Mouse (Mus musculus): ENCODE data around the gene Wars2. TPM values are rescaled to one million over a fixed set of nuclear protein-coding genes. Genes with fewer than 3 reads are reported as not detected.

Wars2 gene
- polyA plus RNA-seq, 1 experiment from 2014 or later: 8.8 TPM

- Histone ChIP-seq H3K27me3 (ENCODE audit: insufficient read depth, low read length) (peaks cover 23% of the 10 kb centered on the region), H3K36me3 (ENCODE audit: insufficient read depth) (no peaks in the 10 kb centered on the region), H3K9ac (no peak overlapping the region), H3K4me1 (ENCODE audit: insufficient read depth) (no peaks in the 10 kb centered on the region), H3K9me3 (ENCODE audit: low read depth, low read length) (no peaks in the 10 kb centered on the region), H3K4me2 (no peak overlapping the region), H3K27ac (ENCODE audit: low read depth) (no peak overlapping the region), H3K4me3 (ENCODE audit: low read depth, low read length) (no peak overlapping the region)
- DNase-seq (no peak), ATAC-seq (ENCODE audit: insufficient read depth) (no peak)
- 40% methylated on average over 10 of the region's 10 CpGs for WGBS
- TF ChIP-seq CTCF (IDR thresholded peaks at IDR 0.05; ENCODE audit: low read depth): no peak
Measured at GRCm38 (mm10) chr3:99266752-99267303, 126.0 kb downstream of the Wars2 start.

GRCm38 (mm10) chr3:99277973-99278580 is 137.2 kb downstream of the Wars2 start:
- Histone ChIP-seq H3K4me2 (no peak overlapping the region), H3K9ac (no peak overlapping the region), H3K4me1 (ENCODE audit: insufficient read depth) (no peaks in the 10 kb centered on the region), H3K27ac (ENCODE audit: low read depth) (no peak overlapping the region), H3K27me3 (ENCODE audit: insufficient read depth, low read length) (no peaks in the 10 kb centered on the region), H3K4me3 (ENCODE audit: low read depth, low read length) (no peak overlapping the region), H3K9me3 (ENCODE audit: low read depth, low read length) (no peaks in the 10 kb centered on the region), H3K36me3 (ENCODE audit: insufficient read depth) (no peaks in the 10 kb centered on the region)
- DNase-seq: no peak
- no peak for TF ChIP-seq CTCF (IDR thresholded peaks at IDR 0.05; ENCODE audit: low read depth)
- WGBS: 53% methylated on average over 12 of the region's 12 CpGs
- no peak for ATAC-seq (ENCODE audit: insufficient read depth)

- no peak for TF ChIP-seq CTCF (IDR thresholded peaks at IDR 0.05; ENCODE audit: low read depth)
- Histone ChIP-seq H3K27me3 (ENCODE audit: insufficient read depth, low read length) (no peaks in the 10 kb centered on the region), H3K9me3 (ENCODE audit: low read depth, low read length) (no peaks in the 10 kb centered on the region), H3K4me1 (ENCODE audit: insufficient read depth) (no peaks in the 10 kb centered on the region), H3K27ac (ENCODE audit: low read depth) (no peak overlapping the region), H3K36me3 (ENCODE audit: insufficient read depth) (no peaks in the 10 kb centered on the region), H3K9ac (no peak overlapping the region), H3K4me2 (no peak overlapping the region), H3K4me3 (ENCODE audit: low read depth, low read length) (no peak overlapping the region)
- DNase-seq: no peak
- ATAC-seq (ENCODE audit: insufficient read depth): no peak
- WGBS: 71% methylated on average over 3 of the region's 3 CpGs
Measured at GRCm38 (mm10) chr3:99279718-99280117, 138.8 kb downstream of the Wars2 start.

GRCm38 (mm10) chr3:99281453-99281852 is 140.6 kb downstream of the Wars2 start:
- Histone ChIP-seq H3K36me3 (ENCODE audit: insufficient read depth) (no peaks in the 10 kb centered on the region), H3K9ac (no peak overlapping the region), H3K4me3 (ENCODE audit: low read depth, low read length) (no peak overlapping the region), H3K4me1 (ENCODE audit: insufficient read depth) (no peaks in the 10 kb centered on the region), H3K9me3 (ENCODE audit: low read depth, low read length) (no peaks in the 10 kb centered on the region), H3K27ac (ENCODE audit: low read depth) (no peak overlapping the region), H3K4me2 (no peak overlapping the region), H3K27me3 (ENCODE audit: insufficient read depth, low read length) (no peaks in the 10 kb centered on the region)
- ATAC-seq (ENCODE audit: insufficient read depth): no peak
- no peak for DNase-seq
- 53% methylated on average over 4 of the region's 4 CpGs for whole genome bisulfite sequencing
- TF ChIP-seq CTCF (IDR thresholded peaks at IDR 0.05; ENCODE audit: low read depth): no peak

- no peak for DNase-seq
- no peak for ATAC-seq (ENCODE audit: insufficient read depth)
- no peaks in the 10 kb centered on the region for H3K9me3 ChIP-seq (ENCODE audit: low read depth, low read length)
- H3K36me3 ChIP-seq (ENCODE audit: insufficient read depth): no peaks in the 10 kb centered on the region
- H3K4me1 ChIP-seq (ENCODE audit: insufficient read depth): no peaks in the 10 kb centered on the region
- no peaks in the 10 kb centered on the region for H3K27me3 ChIP-seq (ENCODE audit: insufficient read depth, low read length)
- WGBS: 38% methylated on average over 2 of the region's 2 CpGs
- H3K27ac ChIP-seq (ENCODE audit: low read depth): no peak overlapping the region
- TF ChIP-seq CTCF (IDR thresholded peaks at IDR 0.05; ENCODE audit: low read depth): peak; percentile 44
- no peak overlapping the region for H3K4me2 ChIP-seq
- no peak overlapping the region for H3K4me3 ChIP-seq (ENCODE audit: low read depth, low read length)
- no peak overlapping the region for H3K9ac ChIP-seq
Measured at GRCm38 (mm10) chr3:99288302-99288701, 147.4 kb downstream of the Wars2 start.

Small RNA genes lying within 50 kb of the gene (microRNA-seq; reads per million reads assigned to microRNA genes)
- gene Mir6481 (ENCODE audit: borderline number of aligned reads): not detected

Other genes starting within 250 kb of the Wars2 start
- 0.15 TPM in 1 of 2 replicates, not detected in the other for gene Hao2, start 247.8 kb upstream of the Wars2 start, polyA plus RNA-seq (2014; fragmentation: Nextera tagmentation; extraction: Ambion mirVana)
- 0.05 and 0.28 TPM in 2 replicates for gene Tbx15, start 99.3 kb downstream of the Wars2 start, polyA plus RNA-seq (2014; fragmentation: Nextera tagmentation; extraction: Ambion mirVana)